Mouse (Mus musculus) midbrain, embryonic 16.5 days (tissue): ENCODE results near the gene Slc8b1. TPM values are rescaled to one million over a fixed set of nuclear protein-coding genes. Genes with fewer than 3 reads are reported as not detected.
A peak's percentile ranks its signal among the peaks of the same experiment; 100 is the strongest.

Experiments used
- ATAC-seq: fragments of 200-750 bp; cut with Nextera tagmentation; 2 replicates; pipeline ENCODE4 v1.8.0; 2017; ENCODE audit warnings: moderate TSS enrichment
- H3K27ac ChIP-seq: fragments of 300-500 bp; sonication (generic); 2 replicates; pipeline ENCODE4 v1.5.1; 2014; ENCODE audit warnings: mild to moderate bottlenecking, low read length, mixed read lengths
- H3K27me3 ChIP-seq: fragments of 300-500 bp; sonication (generic); 2 replicates; pipeline ENCODE4 v1.6.1; 2014; ENCODE audit warnings: low read depth, low read length, mixed read lengths; ENCODE audit not compliant: control insufficient read depth, insufficient read depth
- H3K36me3 ChIP-seq: fragments of 300-500 bp; sonication (generic); 2 replicates; pipeline ENCODE4 v1.6.1; 2014; ENCODE audit warnings: mild to moderate bottlenecking, low read length, moderate library complexity, mixed read lengths; ENCODE audit not compliant: control insufficient read depth, insufficient read depth
- H3K4me1 ChIP-seq: fragments of 300-500 bp; sonication (generic); 2 replicates; pipeline ENCODE4 v1.6.1; 2014; ENCODE audit warnings: mild to moderate bottlenecking, low read length, mixed read lengths; ENCODE audit not compliant: control insufficient read depth, insufficient read depth
- H3K4me2 ChIP-seq: fragments of 300-500 bp; sonication (generic); 2 replicates; pipeline ENCODE4 v1.6.1; 2014; ENCODE audit warnings: mild to moderate bottlenecking, low read length, mixed read lengths
- H3K4me3 ChIP-seq: fragments of 300-500 bp; sonication (generic); 2 replicates; pipeline ENCODE4 v1.5.1; 2014; ENCODE audit warnings: low read depth, mild to moderate bottlenecking, low read length, moderate library complexity, mixed read lengths
- H3K9ac ChIP-seq: fragments of 300-500 bp; sonication (generic); 2 replicates; pipeline ENCODE4 v1.6.1; 2014; ENCODE audit warnings: low read depth, low read length, mixed read lengths
- H3K9me3 ChIP-seq: fragments of 300-500 bp; sonication (generic); replicated peaks from 2 replicates; pipeline ENCODE4 v1.6.1; 2014; ENCODE audit warnings: mild to moderate bottlenecking, low read length, mixed read lengths; ENCODE audit not compliant: control insufficient read depth, poor library complexity, severe bottlenecking
- WGBS: fragments of 180-500 bp; shearing (Covaris S2); extraction: QIAGEN DNeasy Blood & Tissue Kit; methylation state at CpG from one replicate; pipeline ENCODE4 v1.1.7; 2014; 5-methylcytosine and 5-hydroxymethylcytosine counted together
- polyA plus RNA-seq: library from polyadenylated mRNA; unstranded; fragments of >200 nt; fragmentation: Nextera tagmentation; extraction: Ambion mirVana; gene quantifications from 2 replicates; pipeline ENCODE4 v1.2.1, GENCODE M21; 2015

The Slc8b1 gene
- polyA plus RNA-seq, 1 experiment from 2014 or later, result 2.0 TPM

DNA sequence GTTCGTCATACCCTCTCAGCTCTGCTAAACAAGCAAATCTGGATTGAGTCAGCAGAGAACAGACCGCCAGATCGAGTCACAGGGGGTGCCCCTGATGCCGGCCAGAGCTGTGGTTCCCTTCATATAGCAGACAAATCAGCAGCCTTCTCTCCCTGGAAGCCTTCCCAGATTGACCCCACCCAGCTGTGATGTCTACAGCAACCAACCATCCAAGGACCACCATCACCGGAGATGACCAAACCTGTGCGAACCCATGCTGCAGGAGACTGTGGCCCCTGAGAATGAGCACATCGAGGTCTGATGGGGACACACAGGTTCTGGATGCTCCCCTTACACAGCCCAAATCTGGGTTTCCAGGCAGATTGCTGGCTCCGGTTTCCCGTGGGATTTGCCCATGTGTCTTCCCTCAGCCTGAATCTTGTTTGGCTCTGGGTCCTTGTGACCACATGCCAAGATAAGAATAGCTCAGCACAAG, 8.8 kb upstream of the Slc8b1 start:
- no peak for ATAC-seq
- WGBS, result 71% methylated on average over 9 of the region's 9 CpGs

DNA sequence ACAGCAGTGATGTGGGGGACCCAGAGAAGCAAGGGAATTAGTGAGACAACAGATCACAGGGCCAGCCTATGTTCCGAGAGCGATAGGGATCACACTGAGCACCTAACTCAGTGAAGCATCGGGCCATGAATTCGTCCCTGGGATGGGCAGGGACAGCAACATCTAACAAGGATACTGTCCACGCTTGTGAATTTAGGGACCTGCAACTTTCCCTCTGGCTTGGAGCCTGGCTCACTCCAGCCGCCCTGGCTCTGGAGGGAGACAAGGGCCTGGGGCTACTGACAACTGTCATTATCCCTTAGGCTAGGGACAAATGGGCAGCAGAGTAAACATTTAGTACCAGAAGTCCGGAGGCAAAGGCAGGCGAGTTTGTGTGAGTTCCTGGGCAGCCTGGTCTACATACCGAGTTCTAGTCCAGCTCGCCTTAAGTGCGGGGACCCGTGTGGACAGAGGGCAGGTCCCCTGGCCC, 8.3 kb upstream of the Slc8b1 start:
- WGBS, result 5% methylated on average over 12 of the region's 12 CpGs
- Histone ChIP-seq H3K9me3 (no peaks in the 10 kb centered on the region), H3K27me3 (no peaks in the 10 kb centered on the region), H3K4me1 (peaks cover 9% of the 10 kb centered on the region; the same call in 1 of the 2 replicates), H3K27ac (no peak overlapping the region), H3K4me3 (peak overlapping the region; percentile 73), H3K4me2 (peak overlapping the region; percentile 72), H3K9ac (peak overlapping the region; percentile 91), H3K36me3 (0 out of 2 replicates have a peak, but pooled peaks cover 3% of the 10 kb centered on the region)
- ATAC-seq, result no peak

More for the DNA sequence above, 8.8 kb upstream of the Slc8b1 start:
- Histone ChIP-seq H3K9me3 (no peaks in the 10 kb centered on the region), H3K4me2 (peak overlapping the region; percentile 72), H3K27ac (no peak overlapping the region), H3K9ac (peak overlapping the region; percentile 91), H3K27me3 (no peaks in the 10 kb centered on the region), H3K36me3 (0 out of 2 replicates have a peak, but pooled peaks cover 3% of the 10 kb centered on the region), H3K4me1 (peaks cover 9% of the 10 kb centered on the region; the same call in 1 of the 2 replicates), H3K4me3 (peak overlapping the region; percentile 73)

DNA sequence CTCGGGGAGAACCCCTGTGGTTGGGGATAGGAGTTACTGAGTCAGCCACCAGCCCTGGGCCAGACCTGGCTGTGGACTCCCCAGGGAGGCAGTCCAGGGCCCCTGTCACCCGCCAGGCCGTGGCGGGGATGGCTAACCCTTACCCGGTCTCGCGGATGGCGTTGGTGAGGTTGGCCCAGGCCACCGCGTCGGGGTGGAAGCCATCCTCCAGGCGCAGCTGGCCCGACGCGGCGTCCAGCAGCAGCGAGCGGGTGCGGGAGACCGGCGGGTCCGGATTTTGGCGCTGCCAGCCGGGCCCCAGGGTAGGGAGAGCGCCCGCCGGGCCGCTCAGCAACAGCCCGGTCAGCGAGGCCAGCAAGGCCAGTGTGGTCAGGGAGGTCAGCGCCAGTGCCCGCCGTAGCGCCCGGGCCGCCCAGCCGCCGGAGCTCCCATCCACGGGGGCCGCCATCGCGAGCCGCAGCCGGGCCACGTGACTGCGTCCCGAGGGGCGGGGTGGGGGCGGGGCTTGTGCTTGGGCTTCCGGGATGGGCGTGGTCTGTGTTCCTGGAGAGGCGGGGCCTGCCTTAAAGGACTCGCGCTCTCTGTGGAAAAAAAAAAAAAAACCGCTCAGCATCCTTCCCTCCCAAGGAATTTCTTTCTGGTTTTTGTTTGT, 7.7 kb upstream of the Slc8b1 start, which contains the start of gene Plbd2:
Plbd2 (minus strand) TSS at position 482 of the 652 bp plus-strand sequence.
- 0 out of 2 replicates have a peak within 1 kb of the TSS, but pooled peaks have one; percentile 10 for H3K27ac ChIP-seq
- peak within 1 kb of the TSS; percentile 73 for H3K4me3 ChIP-seq
- H3K4me1 ChIP-seq, result peaks cover 9% of the 10 kb centered on the region; the same call in 1 of the 2 replicates
- ATAC-seq, result peak; percentile 74
- under 1% methylated on average over 52 of the region's 55 CpGs for WGBS
- H3K9ac ChIP-seq, result peak within 1 kb of the TSS; percentile 91
- no peaks in the 10 kb centered on the region for H3K9me3 ChIP-seq
- peak within 1 kb of the TSS; percentile 72 for H3K4me2 ChIP-seq
- no peaks in the 10 kb centered on the region for H3K27me3 ChIP-seq
- H3K36me3 ChIP-seq, result 0 out of 2 replicates have a peak, but pooled peaks cover 3% of the 10 kb centered on the region

DNA sequence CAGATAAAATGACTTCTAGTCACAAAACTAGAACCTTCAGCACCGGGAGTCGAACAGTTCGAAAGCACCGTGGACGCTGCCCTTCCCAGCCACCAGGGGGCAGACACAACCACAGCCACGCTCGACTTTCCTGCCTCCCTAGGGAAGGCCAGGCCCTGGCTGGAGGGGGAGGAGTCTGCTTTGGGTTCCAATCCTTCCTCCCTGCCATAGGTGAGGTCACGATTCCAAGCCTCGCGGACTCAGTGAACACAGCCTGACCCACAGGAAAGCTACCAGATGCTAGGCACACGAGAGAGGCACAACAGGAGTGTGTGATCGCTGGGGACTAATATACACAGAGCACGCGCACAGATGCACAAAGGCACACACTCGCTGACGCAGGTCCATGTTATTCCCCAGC, 5.6 kb upstream of the Slc8b1 start:
- Histone ChIP-seq H3K36me3 (no peaks in the 10 kb centered on the region), H3K9me3 (peaks cover 2% of the 10 kb centered on the region), H3K27me3 (no peaks in the 10 kb centered on the region), H3K9ac (no peak overlapping the region), H3K27ac (no peak overlapping the region), H3K4me2 (no peak overlapping the region), H3K4me1 (peaks cover 9% of the 10 kb centered on the region; the same call in 1 of the 2 replicates), H3K4me3 (no peak overlapping the region)
- 21% methylated on average over 16 of the region's 16 CpGs for WGBS
- ATAC-seq, result no peak

DNA sequence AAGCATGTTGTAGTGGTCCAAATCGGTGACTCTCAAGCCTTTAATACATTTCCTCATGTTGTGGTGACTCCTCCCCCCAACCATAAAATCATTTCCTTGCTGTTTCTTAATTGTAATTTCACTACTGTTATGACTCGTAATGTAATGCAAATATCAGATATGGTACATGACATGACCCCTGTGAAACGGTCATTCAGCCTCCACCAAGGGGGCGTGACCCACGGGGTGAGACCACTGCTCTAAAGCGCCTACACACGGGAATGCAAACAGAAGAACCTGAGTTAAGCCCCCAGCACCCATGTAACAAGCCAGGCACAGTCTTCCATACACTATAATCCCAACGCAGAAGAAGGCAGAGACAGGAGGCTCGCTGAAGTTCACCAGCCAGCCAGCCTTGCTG, 5.2 kb upstream of the Slc8b1 start:
- no peaks in the 10 kb centered on the region for H3K36me3 ChIP-seq
- ATAC-seq, result no peak
- H3K9me3 ChIP-seq, result peaks cover 2% of the 10 kb centered on the region
- H3K4me3 ChIP-seq, result no peak overlapping the region
- H3K27ac ChIP-seq, result no peak overlapping the region
- H3K4me1 ChIP-seq, result peaks cover 11% of the 10 kb centered on the region
- H3K9ac ChIP-seq, result no peak overlapping the region
- 69% methylated on average over 9 of the region's 9 CpGs for WGBS
- H3K27me3 ChIP-seq, result no peaks in the 10 kb centered on the region
- no peak overlapping the region for H3K4me2 ChIP-seq

DNA sequence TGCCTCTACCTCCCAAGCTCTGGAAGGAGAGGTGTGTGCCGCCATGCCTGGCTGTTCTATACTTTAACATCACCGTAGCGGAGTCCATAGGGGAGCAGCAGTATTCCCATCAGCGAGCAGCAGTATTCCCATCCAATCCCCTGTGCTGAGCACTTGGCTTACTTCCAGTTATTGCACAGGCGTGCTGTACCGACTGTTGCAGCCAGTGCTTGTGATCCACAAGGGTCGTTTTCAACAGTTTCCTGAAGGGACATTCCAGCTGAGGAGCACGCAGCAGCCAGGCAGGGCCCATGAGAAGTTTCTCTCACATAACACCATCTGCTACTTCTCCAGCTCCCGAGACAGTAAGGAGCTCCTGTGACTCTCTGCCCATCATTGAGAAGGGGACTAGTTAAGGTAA, 4.5 kb upstream of the Slc8b1 start:
- no peak for ATAC-seq

DNA sequence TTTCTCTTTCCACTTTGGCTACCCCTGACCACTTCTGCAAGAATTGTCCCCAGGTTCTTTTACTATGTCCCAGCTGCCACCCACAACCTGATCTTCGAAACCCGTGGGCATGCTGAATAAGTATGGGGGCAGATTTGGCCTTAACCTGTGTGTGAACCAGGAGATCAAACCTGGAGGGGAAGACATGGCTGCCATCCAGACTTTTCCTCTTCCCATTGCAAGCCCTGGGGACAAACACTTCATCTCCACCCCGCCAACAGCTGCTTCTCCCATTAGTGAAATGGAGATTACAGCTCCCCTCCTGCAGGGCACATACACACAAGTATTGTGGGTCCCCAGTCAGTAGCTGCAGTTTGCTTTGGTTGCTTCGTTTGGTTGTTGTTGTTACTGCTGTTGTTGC, 3.7 kb upstream of the Slc8b1 start:
- Histone ChIP-seq H3K27ac (no peak overlapping the region), H3K4me2 (no peak overlapping the region), H3K9me3 (peaks cover 2% of the 10 kb centered on the region), H3K9ac (no peak overlapping the region), H3K4me3 (no peak overlapping the region), H3K4me1 (peaks cover 10% of the 10 kb centered on the region), H3K36me3 (no peaks in the 10 kb centered on the region), H3K27me3 (0 out of 2 replicates have a peak, but pooled peaks cover 3% of the 10 kb centered on the region)
- ATAC-seq, result no peak
- 49% methylated on average over 4 of the region's 4 CpGs for WGBS

More for the DNA sequence above, 4.5 kb upstream of the Slc8b1 start:
- no peaks in the 10 kb centered on the region for H3K27me3 ChIP-seq
- peaks cover 2% of the 10 kb centered on the region for H3K9me3 ChIP-seq
- H3K36me3 ChIP-seq, result no peaks in the 10 kb centered on the region
- H3K4me3 ChIP-seq, result no peak overlapping the region
- peaks cover 15% of the 10 kb centered on the region for H3K4me1 ChIP-seq
- WGBS, result 55% methylated on average over 9 of the region's 9 CpGs
- no peak overlapping the region for H3K4me2 ChIP-seq
- H3K9ac ChIP-seq, result no peak overlapping the region
- H3K27ac ChIP-seq, result no peak overlapping the region

DNA sequence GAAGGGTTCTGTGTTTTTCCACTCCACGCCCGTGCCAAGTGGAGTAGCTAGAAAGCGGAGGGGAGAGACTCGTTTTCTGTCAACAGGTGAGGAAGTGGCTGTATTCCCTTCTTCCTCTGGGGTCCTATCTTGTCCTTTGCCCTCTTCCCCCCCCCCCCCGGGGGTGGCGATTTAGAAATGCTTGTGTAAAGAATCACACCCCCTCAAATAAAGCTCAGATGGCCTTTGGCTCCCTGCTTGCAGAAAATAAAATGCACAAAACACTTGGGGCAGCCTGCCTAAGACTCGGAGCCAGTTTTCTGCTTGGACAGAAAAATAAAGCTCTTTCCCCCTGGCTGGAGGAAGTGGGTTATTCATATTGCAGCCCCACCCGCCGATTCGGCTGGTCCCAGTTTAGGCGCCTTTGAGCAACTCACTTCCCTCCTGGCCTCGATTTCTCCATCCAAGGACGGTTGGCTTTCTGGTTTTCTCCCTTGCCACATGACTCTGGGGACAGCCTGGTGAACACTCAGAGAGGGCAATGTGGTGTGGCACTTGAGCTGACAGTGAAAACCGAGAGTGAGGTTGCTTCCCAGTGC, 764 bp downstream of the Slc8b1 start:
- Histone ChIP-seq H3K4me1 (peaks cover 5% of the 10 kb centered on the region), H3K27ac (no peak overlapping the region), H3K9me3 (peaks cover 2% of the 10 kb centered on the region), H3K4me2 (peak overlapping the region; percentile 69), H3K4me3 (peak overlapping the region; percentile 36), H3K36me3 (no peaks in the 10 kb centered on the region), H3K9ac (0 out of 2 replicates have a peak overlapping the region, but pooled peaks have one; percentile 45), H3K27me3 (0 out of 2 replicates have a peak, but pooled peaks cover 3% of the 10 kb centered on the region)
- WGBS, result 38% methylated on average over 11 of the region's 14 CpGs
- no peak for ATAC-seq
